Mouse (Mus musculus): ENCODE measurements around the gene Traf3ip2.

DNA sequence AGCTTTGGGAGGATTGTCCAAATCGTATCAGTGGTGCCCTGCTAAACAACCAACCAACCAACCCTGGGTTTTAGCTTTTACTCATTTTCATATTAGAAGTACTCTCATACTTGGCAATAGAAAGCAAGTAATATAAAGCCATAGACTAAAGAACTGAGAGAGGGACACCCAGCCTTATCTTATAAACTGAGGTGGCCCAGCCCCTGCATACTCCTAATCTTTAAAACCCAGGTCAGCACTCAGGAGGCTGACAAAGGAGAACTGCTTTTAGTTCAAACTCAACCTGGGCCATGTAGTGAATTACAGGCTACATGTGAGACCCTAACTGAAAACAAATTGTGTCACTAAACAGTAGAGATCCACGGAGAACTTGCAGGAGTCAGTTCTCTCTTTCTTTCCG is 36.8 kb downstream of the Traf3ip2 start:
- no peak for TF ChIP-seq CTCF (IDR thresholded peaks at IDR 0.05)
- TF ChIP-seq EP300 (IDR thresholded peaks at IDR 0.05), result no peak
